Mouse (Mus musculus): ENCODE results near the gene Dmrtc2.
A peak's percentile ranks its signal among the peaks of the same experiment; 100 is the strongest.

The Dmrtc2 gene

GRCm38 (mm10) chr7:24902264-24902629, 32.4 kb downstream of the Dmrtc2 start:
- DNase-seq (ENCODE audit: low read depth, low spot score): no peak

GRCm38 (mm10) chr7:24902630-24903443, 33.0 kb downstream of the Dmrtc2 start, which contains the start of gene Arhgef1:
Arhgef1 (plus strand) TSS chr7:24902912.
- DNase-seq (ENCODE audit: low read depth, low spot score): no peak

GRCm38 (mm10) chr7:24903444-24903825, 33.6 kb downstream of the Dmrtc2 start:
- no peak for DNase-seq (ENCODE audit: low read depth, low spot score)

- DNase-seq (ENCODE audit: low read depth, low spot score): peak; percentile 97
Measured at GRCm38 (mm10) chr7:24904070-24904483, 34.2 kb downstream of the Dmrtc2 start.

- DNase-seq (ENCODE audit: low read depth, low spot score): peak; percentile 78
Measured at GRCm38 (mm10) chr7:24904936-24905335, 35.1 kb downstream of the Dmrtc2 start.

GRCm38 (mm10) chr7:24906551-24906950, 36.7 kb downstream of the Dmrtc2 start:
- no peak for DNase-seq (ENCODE audit: low read depth, low spot score)

GRCm38 (mm10) chr7:24907211-24907748, 37.4 kb downstream of the Dmrtc2 start:
- DNase-seq (ENCODE audit: low read depth, low spot score): no peak

- DNase-seq (ENCODE audit: low read depth, low spot score): no peak
Measured at GRCm38 (mm10) chr7:24912480-24912879, 42.6 kb downstream of the Dmrtc2 start.

GRCm38 (mm10) chr7:24918763-24919323, 49.0 kb downstream of the Dmrtc2 start:
- DNase-seq (ENCODE audit: low read depth, low spot score): no peak

- DNase-seq (ENCODE audit: low read depth, low spot score): no peak
Measured at GRCm38 (mm10) chr7:24919728-24920127, 49.9 kb downstream of the Dmrtc2 start.
